Mouse (Mus musculus) left cerebral cortex, adult 9 months (tissue): Measurements from ENCODE around the gene Fbxl13.

Source experiments
- DNase-seq, 2 experiments: peaks; one replicate each; pipeline ENCODE4 v3.0.0; 2022; ENCODE audit warnings: low spot score in 2 of 2

Fbxl13 gene

GRCm38 (mm10) chr5:21645439-21646132 is at the start of gene Fbxl13, which contains the start of gene Armc10:
Fbxl13 (minus strand) TSS chr5:21645634.
Armc10 (plus strand) TSS chr5:21645813.
- DNase-seq = peak; percentile 86 to 94

GRCm38 (mm10) chr5:21694854-21695490 is 49.5 kb upstream of the Fbxl13 start:
- no peak for DNase-seq

- no peak for DNase-seq
These were observed 48.0 kb upstream of the Fbxl13 start for GRCm38 (mm10) chr5:21693372-21693870.

GRCm38 (mm10) chr5:21692230-21692629 is 46.8 kb upstream of the Fbxl13 start:
- DNase-seq = no peak

- DNase-seq = peak in 1 of 2 experiments; percentile 42
These were observed 41.6 kb upstream of the Fbxl13 start for GRCm38 (mm10) chr5:21687042-21687441.

- no peak for DNase-seq
These were observed 39.6 kb upstream of the Fbxl13 start for GRCm38 (mm10) chr5:21685001-21685400.

- DNase-seq = no peak
These were observed 38.4 kb upstream of the Fbxl13 start for GRCm38 (mm10) chr5:21683811-21684210.

GRCm38 (mm10) chr5:21680940-21681339 is 35.5 kb upstream of the Fbxl13 start:
- DNase-seq = peak in 1 of 2 experiments; percentile 53

- no peak for DNase-seq
These were observed 34.6 kb upstream of the Fbxl13 start for GRCm38 (mm10) chr5:21680029-21680428.

GRCm38 (mm10) chr5:21678363-21678762 is 32.9 kb upstream of the Fbxl13 start:
- DNase-seq = no peak

- no peak for DNase-seq
These were observed 32.5 kb upstream of the Fbxl13 start for GRCm38 (mm10) chr5:21677939-21678338.

GRCm38 (mm10) chr5:21675494-21675893 is 30.1 kb upstream of the Fbxl13 start:
- no peak for DNase-seq

- no peak for DNase-seq
These were observed 29.6 kb upstream of the Fbxl13 start for GRCm38 (mm10) chr5:21675019-21675418.

- no peak for DNase-seq
These were observed 28.3 kb upstream of the Fbxl13 start for GRCm38 (mm10) chr5:21673742-21674141.

GRCm38 (mm10) chr5:21672812-21673635 is 27.6 kb upstream of the Fbxl13 start:
- no peak for DNase-seq

- DNase-seq = no peak
These were observed 23.9 kb upstream of the Fbxl13 start for GRCm38 (mm10) chr5:21669307-21669706.

GRCm38 (mm10) chr5:21667191-21668137 is 22.0 kb upstream of the Fbxl13 start:
- no peak for DNase-seq

- no peak for DNase-seq
These were observed 17.6 kb upstream of the Fbxl13 start for GRCm38 (mm10) chr5:21663081-21663480.

GRCm38 (mm10) chr5:21660850-21661249 is 15.4 kb upstream of the Fbxl13 start:
- DNase-seq = no peak

- DNase-seq = peak in 1 of 2 experiments; percentile 87
These were observed 13.4 kb upstream of the Fbxl13 start for GRCm38 (mm10) chr5:21658623-21659395.
